Mouse (Mus musculus): Measurements from ENCODE around the gene Gm17018. TPM values are rescaled to one million over a fixed set of nuclear protein-coding genes. Genes with fewer than 3 reads are reported as not detected.

Gm17018 gene
- polyA plus RNA-seq, 1 experiment from 2014 or later, result 50.1 TPM

Other genes with a start within 250 kb of the Gm17018 start
- gene Btrc, start 196.9 kb upstream of the Gm17018 start, polyA plus RNA-seq (2014; fragmentation: Nextera tagmentation; extraction: Ambion mirVana), result 48.1 and 58.3 TPM in 2 replicates
- gene Poll, start 84 bp upstream of the Gm17018 start, polyA plus RNA-seq (2014; fragmentation: Nextera tagmentation; extraction: Ambion mirVana), result 11.5 and 13.0 TPM in 2 replicates
- 4.0 and 4.7 TPM in 2 replicates for gene Fbxw4, start 99.7 kb downstream of the Gm17018 start, polyA plus RNA-seq (2014; fragmentation: Nextera tagmentation; extraction: Ambion mirVana)
- 0.88 and 2.4 TPM in 2 replicates for gene Fgf8, start 182.3 kb downstream of the Gm17018 start, polyA plus RNA-seq (2014; fragmentation: Nextera tagmentation; extraction: Ambion mirVana)
- 11.7 and 12.7 TPM in 2 replicates for gene Npm3, start 189.0 kb downstream of the Gm17018 start, polyA plus RNA-seq (2014; fragmentation: Nextera tagmentation; extraction: Ambion mirVana)
- gene Mgea5, start 223.2 kb downstream of the Gm17018 start, polyA plus RNA-seq (2014; fragmentation: Nextera tagmentation; extraction: Ambion mirVana), result 70.2 and 77.0 TPM in 2 replicates